9 mouse cellular contexts compared by ENCODE assay signal in the genomic region with DNA sequence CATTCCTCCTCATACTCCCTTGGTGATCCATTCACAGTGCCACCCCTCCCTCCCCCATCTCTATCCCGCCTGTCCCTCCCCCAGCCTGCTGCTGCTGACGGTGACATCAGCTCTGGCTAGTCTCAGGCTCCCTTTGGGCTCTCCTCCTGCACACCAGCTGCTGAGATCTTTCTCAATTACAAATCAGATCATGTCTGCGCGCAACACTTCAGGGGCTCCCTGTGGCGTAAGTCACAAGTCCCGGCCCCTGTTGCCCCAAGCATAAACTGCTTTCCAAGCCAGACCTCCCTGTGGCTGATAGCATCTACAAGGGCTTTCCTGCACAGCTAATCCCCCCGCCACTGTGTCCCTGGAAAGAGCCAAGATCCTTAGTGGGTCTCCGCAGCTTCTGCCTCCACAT.
DNase-seq lines count a peak whose midpoint lies in the region; ATAC-seq lines count a peak whose summit lies in the region.
"Had no signal": no experiment of that assay in that cellular context is flagged by ENCODE, and none has a peak within 500 bp of the region (broad histone marks: within the 10 kb centered on the region; RNA-seq: fewer than 3 reads in every experiment).

No protein-coding gene starts in this region.

- no peaks in the 10 kb centered on the region for H3K36me3 ChIP-seq in lung, embryonic 16.5 days (ENCODE audit: control insufficient read depth, insufficient read depth, low read length)
- H3K36me3 ChIP-seq in forebrain, embryonic 14.5 days (ENCODE audit: control insufficient read depth, insufficient read depth, low read length) = no peaks in the 10 kb centered on the region
- no peaks in the 10 kb centered on the region for H3K36me3 ChIP-seq in hindbrain, embryonic 13.5 days

- no peak overlapping the region for H3K27ac ChIP-seq in lung, embryonic 16.5 days (ENCODE audit: low read length)
- no peak overlapping the region for H3K27ac ChIP-seq in forebrain, embryonic 14.5 days (ENCODE audit: low read depth, low read length)
- H3K27ac ChIP-seq in hindbrain, embryonic 13.5 days = peak overlapping the region; percentile 64

- no peak overlapping the region for H3K4me2 ChIP-seq in lung, embryonic 16.5 days (ENCODE audit: low read depth, low read length)
- H3K4me2 ChIP-seq in forebrain, embryonic 14.5 days (ENCODE audit: low read length) = no peak overlapping the region
- H3K4me2 ChIP-seq in hindbrain, embryonic 13.5 days = no peak overlapping the region
- H3K4me2 ChIP-seq: lung, embryonic 14.5 days had no signal

- DNase-seq in lung, postnatal 25 days (ENCODE audit: low spot score) = no peak
- peak; percentile 62 for DNase-seq in forebrain, embryonic 14.5 days (ENCODE audit: low spot score)
- peak; percentile 71 for DNase-seq in retina, embryonic 14.5 days (ENCODE audit: low spot score)
- no peak for DNase-seq in adrenal gland, adult 8-10 months
- no peak for DNase-seq in thymus, postnatal 4 days
- DNase-seq: cerebellum, adult 2 months; lung, embryonic 14.5 days had no signal

- 0 out of 2 replicates have a peak, but pooled peaks have one; percentile 20 for ATAC-seq in lung, embryonic 16.5 days (ENCODE audit: low read depth)
- ATAC-seq in forebrain, embryonic 14.5 days = no peak
- peak; percentile 30; the same call in 1 of the 2 replicates for ATAC-seq in hindbrain, embryonic 13.5 days (ENCODE audit: low FRiP score)

- H3K27me3 ChIP-seq in lung, embryonic 16.5 days (ENCODE audit: control insufficient read depth, insufficient read depth, low read depth, low read length) = no peaks in the 10 kb centered on the region
- no peaks in the 10 kb centered on the region for H3K27me3 ChIP-seq in forebrain, embryonic 14.5 days (replicated peaks; ENCODE audit: control insufficient read depth, insufficient read depth, low read length)
- H3K27me3 ChIP-seq in hindbrain, embryonic 13.5 days = 0 out of 2 replicates have a peak, but pooled peaks cover 3% of the 10 kb centered on the region

- 40% methylated on average over 8 of the region's 8 CpGs for WGBS in lung, embryonic 16.5 days
- WGBS in forebrain, embryonic 14.5 days = 42% methylated on average over 8 of the region's 8 CpGs
- 12% methylated on average over 8 of the region's 8 CpGs for WGBS in hindbrain, embryonic 13.5 days

- no peak overlapping the region for H3K9ac ChIP-seq in lung, embryonic 16.5 days (ENCODE audit: low read length)
- H3K9ac ChIP-seq in forebrain, embryonic 14.5 days (ENCODE audit: low read length) = no peak overlapping the region
- H3K9ac ChIP-seq in hindbrain, embryonic 13.5 days = no peak overlapping the region
- H3K9ac ChIP-seq: lung, embryonic 14.5 days had no signal

- H3K4me1 ChIP-seq in lung, embryonic 16.5 days (replicated peaks; ENCODE audit: control insufficient read depth, insufficient read depth, low read length) = no peaks in the 10 kb centered on the region
- H3K4me1 ChIP-seq in forebrain, embryonic 14.5 days (ENCODE audit: control insufficient read depth, insufficient read depth, low read length) = peaks cover 12% of the 10 kb centered on the region
- peaks cover 56% of the 10 kb centered on the region for H3K4me1 ChIP-seq in hindbrain, embryonic 13.5 days (replicated peaks)

- no peak overlapping the region for H3K4me3 ChIP-seq in lung, embryonic 16.5 days (ENCODE audit: low read length)
- no peak overlapping the region for H3K4me3 ChIP-seq in forebrain, embryonic 14.5 days (ENCODE audit: low read depth, low read length)
- H3K4me3 ChIP-seq in hindbrain, embryonic 13.5 days = no peak overlapping the region

- no peaks in the 10 kb centered on the region for H3K9me3 ChIP-seq in lung, embryonic 16.5 days (ENCODE audit: control insufficient read depth, low read length)
- no peaks in the 10 kb centered on the region for H3K9me3 ChIP-seq in forebrain, embryonic 14.5 days (replicated peaks; ENCODE audit: control insufficient read depth, low read length)
- no peaks in the 10 kb centered on the region for H3K9me3 ChIP-seq in hindbrain, embryonic 13.5 days

Comparison
In these comparisons a context has a peak if more than half of its experiments do, and no peak if none do; other contexts are left out.
1. DNase-seq: peak in forebrain, embryonic 14.5 days (single experiment) and retina, embryonic 14.5 days (single experiment); none in lung, postnatal 25 days (single experiment), adrenal gland, adult 8-10 months (single experiment) and thymus, postnatal 4 days (single experiment).